Mouse (Mus musculus) cortical plate, adult 2 months (tissue): ENCODE results near the gene Ogfod1. TPM values are rescaled to one million over a fixed set of nuclear protein-coding genes. Genes with fewer than 3 reads are reported as not detected.

Experiments
- H3K27ac ChIP-seq: fragments of 200-500 bp; 2 replicates; pipeline ENCODE4 v1.5.1; 2012; ENCODE audit warnings: low read length, control low read depth, inconsistent platforms; ENCODE audit not compliant: insufficient read depth
- H3K4me1 ChIP-seq: fragments of 200-500 bp; 2 replicates; pipeline ENCODE4 v1.6.1; 2011; ENCODE audit warnings: low read length; ENCODE audit not compliant: control insufficient read depth, insufficient read depth
- H3K4me3 ChIP-seq: fragments of 200-500 bp; 2 replicates; pipeline ENCODE4 v1.5.1; 2011; ENCODE audit warnings: mild to moderate bottlenecking, low read length, control low read depth; ENCODE audit not compliant: insufficient read depth
- CTCF ChIP-seq: fragments of 200-500 bp; IDR thresholded peaks from 2 replicates; pipeline ENCODE4 v1.5.1; 2011; ENCODE audit warnings: mild to moderate bottlenecking, control low read depth, low read length; ENCODE audit not compliant: insufficient read depth; ENCODE audit errors: extremely low read depth
- POLR2A ChIP-seq: fragments of 200-500 bp; IDR thresholded peaks from 2 replicates; pipeline ENCODE4 v1.6.1; 2011; ENCODE audit warnings: mild to moderate bottlenecking, low read length, control low read depth; ENCODE audit not compliant: insufficient read depth; ENCODE audit errors: extremely low read depth
- polyA plus RNA-seq: library from polyadenylated mRNA; depleted of rRNA; stranded (reverse); fragments of >200 nt; gene quantifications from 2 replicates; pipeline ENCODE4 v1.2.3, GENCODE M21; 2012; rRNA removed

Gene Ogfod1
- polyA plus RNA-seq, 1 experiment: 61.4 TPM

GRCm38 (mm10) chr8:94104146-94104545 is 67.1 kb downstream of the Ogfod1 start:
- peak; percentile 35; the same call in 1 of the 2 replicates for TF ChIP-seq CTCF
- no peak for TF ChIP-seq POLR2A
- Histone ChIP-seq H3K4me1 (no peaks in the 10 kb centered on the region), H3K4me3 (no peak overlapping the region), H3K27ac (no peak overlapping the region)

GRCm38 (mm10) chr8:94107871-94108270 is 70.9 kb downstream of the Ogfod1 start:
- no peak for TF ChIP-seq CTCF
- Histone ChIP-seq H3K27ac (no peak overlapping the region), H3K4me1 (no peaks in the 10 kb centered on the region), H3K4me3 (no peak overlapping the region)

- TF ChIP-seq POLR2A (no peak), CTCF (no peak)
- H3K4me1 ChIP-seq: no peaks in the 10 kb centered on the region
- H3K4me3 ChIP-seq: no peak overlapping the region
- no peak overlapping the region for H3K27ac ChIP-seq
Observed at GRCm38 (mm10) chr8:94109396-94109795, 72.4 kb downstream of the Ogfod1 start.

- TF ChIP-seq POLR2A (no peak), CTCF (no peak)
- Histone ChIP-seq H3K27ac (no peak overlapping the region), H3K4me3 (no peak overlapping the region), H3K4me1 (no peaks in the 10 kb centered on the region)
Observed at GRCm38 (mm10) chr8:94109835-94110234, 72.8 kb downstream of the Ogfod1 start.

GRCm38 (mm10) chr8:94110526-94111177 is 73.7 kb downstream of the Ogfod1 start:
- H3K27ac ChIP-seq: no peak overlapping the region
- H3K4me3 ChIP-seq: no peak overlapping the region
- TF ChIP-seq CTCF (no peak), POLR2A (no peak)
- H3K4me1 ChIP-seq: no peaks in the 10 kb centered on the region

GRCm38 (mm10) chr8:94113435-94113834 is 76.4 kb downstream of the Ogfod1 start:
- Histone ChIP-seq H3K27ac (no peak overlapping the region), H3K4me3 (no peak overlapping the region), H3K4me1 (no peaks in the 10 kb centered on the region)
- no peak for TF ChIP-seq CTCF
- no peak for TF ChIP-seq POLR2A

- TF ChIP-seq POLR2A (no peak), CTCF (no peak)
- no peaks in the 10 kb centered on the region; the same call in 1 of the 2 replicates for H3K4me1 ChIP-seq
- no peak overlapping the region for H3K4me3 ChIP-seq
- H3K27ac ChIP-seq: no peak overlapping the region
Observed at GRCm38 (mm10) chr8:94113972-94114371, 77.0 kb downstream of the Ogfod1 start.

Other genes with a start within 250 kb of the Ogfod1 start
- gene Gnao1, start 227.2 kb upstream of the Ogfod1 start, polyA plus RNA-seq: 437 and 476 TPM in 2 replicates
- 110 and 115 TPM in 2 replicates for gene Amfr, start 24.4 kb upstream of the Ogfod1 start, polyA plus RNA-seq
- 31.1 and 32.1 TPM in 2 replicates for gene Nudt21, start 167 bp upstream of the Ogfod1 start, polyA plus RNA-seq
- 67.3 and 72.9 TPM in 2 replicates for gene Bbs2, start 61.7 kb downstream of the Ogfod1 start, polyA plus RNA-seq
- gene Mt4, start 100.0 kb downstream of the Ogfod1 start, polyA plus RNA-seq: not detected in 2 replicates
- 1,778 and 1,863 TPM in 2 replicates for gene Mt3, start 115.4 kb downstream of the Ogfod1 start, polyA plus RNA-seq
- 559 and 591 TPM in 2 replicates for gene Mt2, start 135.5 kb downstream of the Ogfod1 start, polyA plus RNA-seq
- 1,137 and 1,412 TPM in 2 replicates for gene Mt1, start 141.9 kb downstream of the Ogfod1 start, polyA plus RNA-seq
- gene Nup93, start 177.4 kb downstream of the Ogfod1 start, polyA plus RNA-seq: 26.5 and 27.2 TPM in 2 replicates